Mouse (Mus musculus): ENCODE measurements at regions not wholly inside any gene's neighbourhood (a gene's known extent, or its start where the extent isn't known, plus 50 kb on each side); places are given as distances from the start of the nearest gene placed in this dataset.
"Not testable (repeated sequence)": the region's sequence is repeated elsewhere in the genome, so short reads cannot be mapped to it uniquely, and the experiment has no call there.

DNA sequence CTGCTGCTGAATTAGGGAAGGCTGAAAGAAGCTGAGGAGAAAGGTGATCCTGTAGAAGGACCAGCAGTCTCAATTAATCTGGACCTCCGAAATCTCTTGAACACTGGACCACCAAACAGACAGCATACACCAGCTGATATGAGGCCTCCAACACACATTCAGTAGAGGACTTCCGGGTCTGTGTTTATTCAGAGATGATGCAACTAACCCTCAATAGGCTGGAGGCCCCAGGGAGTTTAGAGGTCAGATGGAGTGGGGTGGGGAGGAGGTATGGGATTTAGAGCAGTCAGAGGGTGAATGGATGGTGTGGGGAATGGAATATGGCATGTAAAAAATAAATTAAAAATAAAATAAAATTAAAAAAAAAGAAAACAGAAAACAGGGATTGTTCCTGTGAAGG is 1123.4 kb downstream of the Diaph3 start:
- DNase-seq; intact Hi-C loops (cut with DNase I): not testable (repeated sequence)

Measured in gastrocnemius, postnatal 36 days (tissue).